Mouse (Mus musculus) lung, adult 2 months (tissue): ENCODE measurements around the gene 1700088E04Rik.

Source experiments
- CTCF ChIP-seq: fragments of 200-500 bp; IDR thresholded peaks from 2 replicates; pipeline ENCODE4 v1.5.1; 2011; ENCODE audit warnings: mild to moderate bottlenecking, low read length, control low read depth; ENCODE audit not compliant: insufficient read depth
- POLR2A ChIP-seq: fragments of 200-500 bp; IDR thresholded peaks from 2 replicates; pipeline ENCODE4 v1.6.1; 2011; ENCODE audit warnings: low read depth, mild to moderate bottlenecking, control low read depth, low read length, borderline replicate concordance; ENCODE audit errors: extremely low read depth

DNA sequence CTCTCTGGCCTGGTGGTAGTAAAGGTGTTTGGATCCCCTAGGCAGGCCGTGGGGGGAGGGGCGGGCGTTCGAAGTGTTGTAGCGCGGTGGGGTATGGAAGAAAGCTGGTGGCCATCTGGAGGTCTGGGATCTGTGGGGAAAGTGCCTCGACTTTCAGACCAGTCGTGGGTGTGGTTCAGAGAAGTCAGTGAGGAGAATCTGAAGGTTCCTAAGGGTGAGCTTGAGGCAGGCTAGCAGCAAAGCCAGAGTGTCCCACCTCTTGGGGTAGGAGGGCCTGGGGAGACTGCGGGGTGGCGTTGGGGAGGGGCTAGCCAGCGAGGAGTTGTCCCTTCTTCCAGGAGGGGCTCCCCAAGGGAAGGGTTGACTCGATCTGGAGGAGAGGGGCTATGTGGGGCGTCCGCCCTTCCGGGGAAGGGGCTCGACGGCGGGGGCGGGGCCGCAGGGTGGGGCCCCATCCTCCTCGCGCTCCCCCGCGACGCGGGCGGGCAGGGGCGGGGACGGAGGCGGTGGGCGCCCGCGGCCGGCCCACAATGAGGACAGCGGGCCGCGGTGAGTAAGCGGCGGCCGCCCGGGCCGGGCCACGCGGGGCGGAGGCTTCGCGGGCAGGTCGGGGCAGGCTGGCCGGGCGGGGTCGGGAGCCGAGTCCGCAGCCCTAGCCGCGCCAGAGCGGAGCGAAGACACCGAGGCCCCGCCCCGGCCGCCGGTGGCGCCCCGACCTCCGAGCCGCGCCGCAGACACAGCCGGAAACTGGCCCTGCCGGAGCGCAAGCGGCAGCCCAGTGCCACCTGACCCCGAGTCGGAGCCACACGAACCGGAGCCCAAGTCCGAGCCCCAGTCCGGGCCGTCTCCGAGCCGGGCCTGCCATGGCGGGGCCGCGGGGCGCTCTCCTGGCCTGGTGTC, 32.4 kb downstream of the 1700088E04Rik start, which contains the start of gene Micall1:
- peak; percentile 52; the same call in 1 of the 2 replicates for TF ChIP-seq POLR2A
- no peak for TF ChIP-seq CTCF
